Mouse (Mus musculus) left cerebral cortex, postnatal 10 days (tissue): ENCODE results near the gene Gstm4. TPM values are rescaled to one million over a fixed set of nuclear protein-coding genes. Genes with fewer than 3 reads are reported as not detected.

Experiments
- DNase-seq, 2 experiments: peaks; one replicate each; pipeline ENCODE4 v3.0.0; 2021 to 2022; ENCODE audit warnings: low spot score in 2 of 2, mixed read lengths in 1 of 2; ENCODE audit errors: extremely low spot score in 1 of 2
- intact Hi-C: fragments of 180-260 bp; cut with DNase I; formaldehyde crosslinking; loops from one replicate; pipeline ENCODE4 v1.15.1; 2025
- total RNA-seq, 2 experiments: library from RNA; stranded (reverse); gene quantifications; 2 replicates each; pipeline ENCODE4 v1.2.3; 2021

Gstm4 gene
- total RNA-seq, 2 experiments from 2014 or later: 13.2 to 13.5 TPM

- DNase-seq: no peak
- intact Hi-C loops: loop anchor here (5.0 kb wide), 1 partner anchor 74 kb away; the partner anchor contains the start of gene Gnai3
These were observed 28.4 kb upstream of the Gstm4 start for GRCm38 (mm10) chr3:108072983-108073569.

DNA sequence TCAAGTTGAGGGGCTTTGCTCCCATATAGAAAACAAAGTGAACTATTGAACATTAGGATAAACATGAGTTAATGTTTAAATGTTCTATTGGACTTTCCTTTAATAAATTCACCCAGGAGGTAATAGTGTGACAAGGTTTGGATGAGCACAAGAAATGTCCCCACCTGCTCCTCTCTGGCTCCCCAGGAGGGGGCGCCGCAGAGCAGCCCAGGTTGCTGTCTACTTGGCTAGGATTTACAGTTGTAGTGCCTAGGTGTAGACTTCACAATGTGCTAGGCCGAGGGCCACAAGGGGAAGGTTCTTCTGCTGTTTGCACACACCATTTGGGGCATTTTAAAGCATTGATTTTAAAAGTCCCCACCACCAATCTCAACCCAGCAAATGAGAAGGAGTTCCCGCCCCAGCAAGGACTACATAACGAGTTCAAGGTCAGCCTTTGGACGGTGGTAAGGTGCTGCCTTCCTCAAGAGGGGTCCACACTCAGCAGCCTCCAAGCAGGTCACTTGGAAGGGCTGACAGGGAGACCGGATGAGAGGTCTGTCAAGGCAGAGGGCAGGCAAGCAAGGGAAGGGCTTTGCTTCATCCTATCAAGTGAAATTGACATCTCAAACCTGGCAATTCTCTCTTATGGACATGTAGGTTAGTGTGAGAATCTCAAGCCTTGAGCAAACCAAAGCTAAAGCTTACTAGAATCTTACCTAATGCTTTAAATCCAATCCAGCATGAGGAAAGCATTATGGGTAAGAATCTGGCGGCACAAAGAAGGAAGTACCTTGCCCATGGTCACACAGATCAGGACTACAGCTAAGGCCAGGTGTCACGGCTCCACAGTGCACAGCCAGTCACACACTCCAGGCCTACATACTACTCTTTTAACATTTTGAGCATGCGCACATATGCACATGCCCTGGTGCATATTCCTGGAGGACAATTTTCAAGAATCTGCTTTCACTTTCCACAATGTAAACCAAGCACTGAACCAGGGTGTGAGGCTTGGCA is 25.9 kb upstream of the Gstm4 start:
- peak in 1 of 2 experiments; percentile 66 for DNase-seq
- intact Hi-C loops: loop anchor here (5.0 kb wide), 1 partner anchor 77 kb away; the partner anchor contains the start of gene Gnai3

GRCm38 (mm10) chr3:108069231-108069870 is 24.7 kb upstream of the Gstm4 start:
- no peak for DNase-seq
- intact Hi-C loops: no loop called here

GRCm38 (mm10) chr3:108068826-108069225 is 24.1 kb upstream of the Gstm4 start:
- intact Hi-C loops: no loop called here
- no peak for DNase-seq

DNA sequence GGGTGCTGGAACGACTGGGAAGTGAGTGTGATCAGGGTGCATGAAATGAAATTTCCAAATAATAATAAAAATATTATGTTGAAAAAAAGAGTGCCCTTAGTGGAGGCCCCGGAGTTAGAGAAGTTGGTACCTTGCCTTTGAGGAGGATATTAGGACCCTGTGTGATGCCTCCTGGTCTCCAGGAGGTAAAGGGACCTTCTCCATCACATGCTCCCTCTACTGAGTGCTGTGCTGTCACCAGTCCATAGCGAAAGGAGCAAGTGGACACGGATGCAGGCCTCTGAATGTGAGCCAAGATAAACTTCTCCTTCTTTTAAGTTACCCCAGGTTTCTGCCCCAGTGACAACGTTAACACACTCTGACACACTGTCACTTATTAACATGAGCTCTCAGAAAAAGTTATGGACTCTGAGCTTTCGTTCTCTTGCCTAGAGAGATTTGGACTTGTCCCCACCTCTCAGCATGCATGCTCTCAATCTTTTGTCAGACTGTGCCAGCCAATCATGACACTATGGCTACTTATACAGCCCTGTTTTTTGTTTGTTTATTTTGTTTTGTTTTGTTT is 22.8 kb upstream of the Gstm4 start:
- no peak for DNase-seq
- intact Hi-C loops: no loop called here

- no peak for DNase-seq
- intact Hi-C loops: no loop called here
These were observed 20.9 kb upstream of the Gstm4 start for GRCm38 (mm10) chr3:108065551-108065950.

DNA sequence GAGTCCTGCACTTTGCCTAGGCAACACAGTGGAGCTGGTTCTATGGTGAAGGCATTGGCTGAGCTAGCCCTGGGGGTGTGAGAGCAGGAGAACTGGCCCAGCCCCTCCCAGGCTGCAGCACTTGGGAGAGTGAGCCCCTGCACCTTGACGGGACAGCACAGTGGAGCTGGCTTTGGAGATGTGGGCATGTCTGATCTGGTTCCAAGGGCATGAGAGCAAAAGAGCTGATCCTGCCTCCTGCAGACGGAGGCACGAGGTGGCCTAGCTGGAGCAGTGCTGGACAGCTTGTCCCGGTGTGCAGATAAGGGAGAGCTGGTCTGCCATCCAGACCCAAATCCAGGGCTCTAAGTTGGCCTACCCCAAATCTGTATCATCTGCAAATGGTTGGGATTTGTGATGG is 20.0 kb upstream of the Gstm4 start:
- no peak for DNase-seq
- intact Hi-C loops: loop anchor here (5.0 kb wide), 2 partner anchors 147 to 367 kb away; partner anchors contain the start of gene Ahcyl1

- intact Hi-C loops: loop anchor here (5.0 kb wide), 2 partner anchors 145 to 365 kb away; partner anchors contain the start of gene Ahcyl1
- DNase-seq: no peak
These were observed 18.0 kb upstream of the Gstm4 start for GRCm38 (mm10) chr3:108062648-108063047.

DNA sequence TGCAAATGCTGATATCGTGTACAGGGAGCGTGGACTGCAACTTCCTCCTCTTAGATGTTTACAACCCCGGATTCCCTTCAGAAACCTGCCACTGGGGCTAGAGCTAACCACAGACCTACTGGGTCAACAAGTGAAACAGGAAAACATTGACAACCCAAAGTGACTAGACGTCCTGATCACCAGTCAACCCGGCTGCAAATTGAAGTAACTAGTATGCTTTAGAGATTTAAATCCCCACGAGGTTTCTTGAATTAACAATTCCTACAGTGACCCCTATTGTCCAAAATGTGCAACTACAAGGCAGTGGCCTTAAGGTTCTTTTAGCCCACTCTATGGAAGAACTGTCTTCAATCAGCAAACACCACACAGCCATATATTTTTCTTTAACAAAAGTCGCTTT is 16.7 kb upstream of the Gstm4 start:
- intact Hi-C loops: loop anchor here (5.0 kb wide), 2 partner anchors 144 to 364 kb away; partner anchors contain the start of gene Ahcyl1
- DNase-seq: no peak

DNA sequence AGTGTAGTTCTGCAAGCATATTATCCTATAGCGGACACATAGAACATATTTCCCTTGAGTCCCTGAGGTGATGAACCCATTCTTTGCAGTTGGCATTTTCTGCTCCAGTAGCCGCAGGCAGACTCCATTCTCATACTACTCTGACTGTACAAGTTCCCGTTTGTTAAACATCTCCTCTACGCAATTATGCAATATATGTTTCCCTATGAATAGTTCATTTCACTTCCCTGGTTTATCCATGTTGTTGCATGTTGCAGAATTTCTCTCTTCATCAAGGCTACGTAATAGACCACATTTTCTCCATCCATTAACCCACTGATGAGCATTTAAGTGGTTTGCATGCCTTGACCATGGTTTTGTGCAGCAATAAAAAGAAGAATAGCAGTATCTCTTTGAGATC is 5.8 kb upstream of the Gstm4 start:
- DNase-seq: no peak
- intact Hi-C loops: no loop called here

DNA sequence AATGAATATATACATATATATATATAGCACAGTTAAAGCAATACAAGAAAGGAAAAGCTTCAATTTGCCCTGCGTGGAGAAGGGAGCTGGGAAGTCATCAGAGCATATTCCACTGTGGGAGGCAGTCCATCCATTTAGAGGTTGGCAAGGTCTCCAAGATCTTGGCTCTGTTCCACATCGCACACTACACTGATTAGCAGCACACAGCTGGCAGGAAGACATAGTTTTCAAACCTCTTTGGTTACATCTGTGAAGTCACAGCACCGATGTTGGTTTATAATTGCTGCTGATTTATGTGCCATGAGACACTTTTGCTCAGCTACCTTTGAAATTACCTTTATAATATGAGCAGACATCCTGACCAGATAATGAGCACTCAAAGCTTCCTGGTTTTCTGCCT is 3.6 kb upstream of the Gstm4 start:
- intact Hi-C loops: loop anchor here (10.0 kb wide), 1 partner anchor 344 kb away; no protein-coding TSS in a partner anchor
- no peak for DNase-seq

DNA sequence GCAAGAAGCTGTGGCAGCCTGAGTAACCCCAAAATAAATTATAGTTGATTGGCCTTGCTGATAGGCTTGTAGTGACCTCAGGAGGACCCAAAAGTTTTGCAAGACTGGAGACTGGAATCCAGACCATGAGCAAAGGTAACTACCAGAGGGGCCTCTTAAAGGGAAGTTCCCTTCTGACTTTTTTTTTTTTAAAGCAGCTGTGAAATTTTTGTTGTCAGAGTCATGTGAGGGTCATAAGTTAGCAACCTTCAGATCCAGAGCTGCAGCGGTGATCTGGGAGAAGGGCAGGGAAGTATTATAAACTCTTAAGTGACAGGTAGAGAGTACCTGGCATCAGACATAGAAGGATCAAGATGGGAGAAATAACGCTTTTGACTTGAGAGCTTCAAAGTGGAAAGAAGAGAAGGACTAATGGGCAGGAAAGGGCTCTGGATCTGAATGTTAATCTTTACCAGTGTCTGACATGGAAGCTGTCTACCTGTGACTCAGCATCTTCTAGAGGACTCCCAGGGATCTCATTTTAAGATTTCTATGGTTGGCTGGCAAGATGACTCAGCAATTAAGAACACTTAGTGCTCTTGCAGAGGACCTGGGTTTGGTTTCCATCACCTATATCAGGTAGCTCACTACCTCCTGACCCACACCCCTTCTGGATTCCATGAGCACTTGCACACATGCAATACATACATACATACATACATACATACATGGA is 2.4 kb upstream of the Gstm4 start:
- intact Hi-C loops: loop anchor here (10.0 kb wide), 1 partner anchor 342 kb away; no protein-coding TSS in a partner anchor
- DNase-seq: no peak

DNA sequence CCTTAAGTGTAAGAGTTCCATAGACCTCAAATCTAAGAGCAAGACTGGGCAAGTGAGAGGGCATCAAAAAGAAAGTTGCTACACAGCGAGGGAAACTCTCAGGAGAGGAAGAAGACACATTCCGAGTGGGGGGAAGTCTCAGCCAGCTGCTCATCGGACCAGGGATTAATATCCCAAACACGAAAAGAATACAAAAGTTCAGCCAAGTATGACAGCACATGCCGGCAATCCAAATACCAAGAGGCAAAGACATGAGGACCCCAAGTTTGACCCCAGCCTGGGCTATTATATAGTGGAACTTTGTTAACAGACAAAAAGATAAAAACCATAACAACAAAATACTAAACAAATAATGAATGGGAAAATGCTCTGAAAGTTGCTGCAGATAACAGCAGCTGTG is 11.5 kb downstream of the Gstm4 start:
- intact Hi-C loops: no loop called here
- DNase-seq: no peak

DNA sequence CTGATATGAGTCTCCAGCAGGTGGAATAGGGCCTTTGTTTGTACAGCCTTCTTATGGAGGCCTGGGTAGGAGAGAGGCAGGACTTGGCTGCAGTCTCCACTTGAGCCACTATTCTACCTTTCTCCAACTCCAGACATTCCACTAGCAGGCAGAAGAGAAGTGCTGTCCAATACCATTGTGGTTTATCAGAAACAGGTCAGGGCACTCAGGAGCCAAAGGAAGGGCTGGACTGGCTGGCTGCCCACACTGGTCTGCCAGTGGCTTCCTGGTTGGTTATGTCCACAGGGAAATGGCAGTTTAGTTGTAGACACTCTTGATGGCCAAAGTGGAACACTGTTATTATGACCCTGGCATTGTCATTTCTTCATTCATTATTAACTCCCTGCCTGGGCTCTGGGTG is 12.6 kb downstream of the Gstm4 start:
- intact Hi-C loops: no loop called here
- DNase-seq: no peak

DNA sequence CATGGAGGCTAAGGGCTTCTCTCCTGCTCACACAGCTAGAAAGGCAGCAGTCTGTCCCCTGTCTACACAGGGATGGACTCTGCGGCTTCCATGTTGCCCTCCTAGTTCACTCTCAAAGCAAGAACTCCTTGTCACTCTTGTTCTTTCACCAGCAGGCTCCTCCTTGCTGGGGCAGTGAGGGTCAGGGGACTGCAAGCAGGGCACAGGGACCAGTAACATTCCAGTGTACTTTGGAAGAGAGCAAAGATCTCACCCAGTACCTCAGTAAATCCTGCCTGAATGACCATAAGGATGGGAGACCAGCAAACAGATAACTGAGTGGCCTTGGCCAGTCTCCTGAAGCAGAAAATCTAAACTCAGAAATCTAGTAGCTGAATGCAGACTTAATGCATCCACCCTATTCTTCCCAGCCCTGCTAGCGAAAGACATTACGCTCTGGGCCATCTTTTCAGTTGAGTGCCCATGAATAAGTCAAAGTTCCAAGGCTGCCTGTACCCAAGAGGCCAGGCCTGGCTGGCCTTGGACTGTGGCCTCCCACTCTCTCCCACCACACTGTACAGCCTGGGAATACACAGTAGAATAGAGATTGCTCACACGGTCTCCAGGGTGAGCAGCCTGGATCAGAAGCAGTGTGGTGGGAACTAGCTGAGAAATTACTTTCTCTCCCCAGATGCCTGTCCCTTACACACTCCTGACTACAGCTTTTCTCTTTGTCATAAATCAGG is 15.9 kb downstream of the Gstm4 start:
- DNase-seq: no peak
- intact Hi-C loops: no loop called here

DNA sequence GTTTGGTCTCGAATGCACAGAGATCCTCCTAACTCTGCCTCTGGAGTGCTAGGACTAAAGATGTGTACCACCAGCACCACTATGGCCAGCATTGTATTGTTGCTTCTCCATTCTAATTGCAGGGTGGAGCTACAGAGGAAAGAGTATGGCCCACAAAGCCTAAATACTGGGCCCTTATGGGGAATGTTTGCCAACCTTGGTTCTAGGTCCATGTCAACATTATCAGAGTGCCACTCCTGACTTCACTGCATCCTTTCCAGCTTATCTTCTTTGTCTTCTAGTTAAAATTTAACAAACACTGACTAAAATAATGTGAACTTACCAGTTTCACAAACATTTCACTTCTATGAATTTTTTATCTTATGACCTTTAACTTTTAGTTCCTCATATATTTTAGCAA is 18.1 kb downstream of the Gstm4 start:
- intact Hi-C loops: no loop called here

DNA sequence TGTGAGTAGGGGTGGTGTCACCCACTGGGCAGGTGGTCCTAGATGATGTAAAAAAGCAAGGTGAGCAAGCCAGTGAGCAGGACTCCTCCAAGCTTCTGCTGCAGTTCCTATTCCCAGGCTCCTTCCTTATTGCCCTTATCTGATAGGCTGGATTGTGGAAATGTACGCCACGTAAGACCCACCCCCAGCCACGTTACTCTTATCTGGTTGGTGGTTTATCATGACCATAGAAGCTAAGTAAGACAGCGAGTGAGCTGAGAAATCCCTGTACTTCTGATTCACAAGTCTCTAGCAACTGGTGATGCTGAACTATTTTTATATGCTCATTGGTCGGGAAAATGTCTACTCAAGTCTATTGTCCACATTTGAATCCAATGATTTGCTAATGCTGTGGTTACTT is 18.6 kb downstream of the Gstm4 start:
- intact Hi-C loops: no loop called here
- DNase-seq: no peak

More for the DNA sequence above, 18.1 kb downstream of the Gstm4 start:
- no peak for DNase-seq

DNA sequence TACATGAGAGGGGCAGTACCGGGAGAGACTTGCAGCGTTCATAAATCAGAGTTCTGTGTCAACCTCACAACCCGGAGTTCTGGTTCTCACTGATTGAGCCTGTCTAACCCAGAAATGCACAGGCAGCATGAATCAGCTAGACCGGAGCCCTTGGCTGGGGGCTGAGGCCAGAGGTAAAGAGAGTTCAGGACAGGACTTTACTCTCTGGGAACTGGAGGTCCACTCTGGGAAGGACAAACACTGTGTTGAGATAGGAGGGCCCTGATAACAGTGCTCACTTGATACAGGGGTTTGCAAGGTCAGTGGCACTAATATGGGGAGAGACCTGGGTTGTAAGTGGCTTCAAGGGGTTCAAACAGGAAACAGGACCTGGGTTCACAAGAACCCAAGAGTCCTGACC is 19.4 kb downstream of the Gstm4 start:
- intact Hi-C loops: no loop called here

More for the DNA sequence above, 19.4 kb downstream of the Gstm4 start:
- DNase-seq: no peak
